Mouse (Mus musculus) MEL (cell line): ENCODE results near the gene Acod1. TPM values are rescaled to one million over a fixed set of nuclear protein-coding genes. Genes with fewer than 3 reads are reported as not detected.

Source experiments
- DNase-seq: peaks from one replicate; pipeline ENCODE4 v3.0.0; 2011; ENCODE audit warnings: low read depth, low spot score
- H3K27ac ChIP-seq: 2 replicates; pipeline ENCODE4 v1.5.1; 2012; ENCODE audit warnings: low read depth, mild to moderate bottlenecking, control low read depth, low read length, moderate library complexity; ENCODE audit not compliant: control insufficient read depth
- H3K27me3 ChIP-seq, 2 experiments: fragments of 150-350 bp in 1 of 2; sonication (generic) in 1 of 2; 2 replicates each; pipeline ENCODE4 v1.6.1; 2012; ENCODE audit warnings: low read length in 2 of 2, mild to moderate bottlenecking in 2 of 2, improper control_type of control experiment in 1 of 2, moderate library complexity in 1 of 2; ENCODE audit not compliant: insufficient read depth in 2 of 2, control insufficient read depth in 1 of 2
- H3K36me3 ChIP-seq, 2 experiments: 2 replicates each; pipeline ENCODE4 v1.6.1; 2012 to 2014; ENCODE audit warnings: low read length in 2 of 2, improper control_type of control experiment in 1 of 2, inconsistent platforms in 1 of 2, mild to moderate bottlenecking in 1 of 2; ENCODE audit not compliant: insufficient read depth in 2 of 2, control insufficient read depth in 1 of 2
- H3K4me1 ChIP-seq, 2 experiments: fragments of 150-350 bp in 1 of 2; sonication (generic) in 1 of 2; 2 replicates each; pipeline ENCODE4 v1.6.1; 2012; ENCODE audit warnings: low read length in 2 of 2, improper control_type of control experiment in 1 of 2, mild to moderate bottlenecking in 1 of 2; ENCODE audit not compliant: insufficient read depth in 2 of 2, control insufficient read depth in 1 of 2
- H3K4me3 ChIP-seq, 2 experiments: fragments of 150-350 bp in 1 of 2; sonication (generic) in 1 of 2; 2 replicates each; pipeline ENCODE4 v1.5.1; 2012; ENCODE audit warnings: low read depth in 2 of 2, low read length in 2 of 2, mild to moderate bottlenecking in 2 of 2, moderate library complexity in 2 of 2, control low read depth in 1 of 2, improper control_type of control experiment in 1 of 2; ENCODE audit not compliant: control insufficient read depth in 1 of 2, insufficient read depth in 1 of 2
- H3K79me2 ChIP-seq: 2 replicates; pipeline ENCODE4 v1.6.1; 2012; ENCODE audit warnings: mild to moderate bottlenecking, low read length, moderate library complexity; ENCODE audit not compliant: control insufficient read depth, poor library complexity, insufficient read depth
- H3K9ac ChIP-seq: 2 replicates; pipeline ENCODE4 v1.6.1; 2012; ENCODE audit warnings: low read depth, mild to moderate bottlenecking, control low read depth, low read length, moderate library complexity; ENCODE audit not compliant: control insufficient read depth, poor library complexity, severe bottlenecking
- H3K9me3 ChIP-seq: fragments of 150-350 bp; sonication (generic); replicated peaks from 2 replicates; pipeline ENCODE4 v1.6.1; 2012; ENCODE audit warnings: mild to moderate bottlenecking, low read length, improper control_type of control experiment, moderate library complexity; ENCODE audit not compliant: insufficient read depth
- BHLHE40 ChIP-seq: IDR thresholded peaks from 2 replicates; pipeline ENCODE4 v1.6.1; 2012; ENCODE audit warnings: low read depth, mild to moderate bottlenecking, inconsistent platforms, low read length, improper control_type of control experiment, borderline replicate concordance
- CHD1 ChIP-seq: IDR thresholded peaks from 2 replicates; pipeline ENCODE4 v1.6.1; 2012; ENCODE audit warnings: low read depth, mild to moderate bottlenecking, inconsistent platforms, low read length, improper control_type of control experiment
- CHD2 ChIP-seq: IDR thresholded peaks from 2 replicates; pipeline ENCODE4 v1.6.1; 2011; ENCODE audit warnings: low read length, improper control_type of control experiment
- CTCF ChIP-seq, 3 experiments: IDR thresholded peaks in 2 of 3; conservative IDR thresholded peaks in 1 of 3; 2 replicates each; pipeline ENCODE4 v1.5.1; 2011 to 2012; ENCODE audit warnings: low read length in 3 of 3, low read depth in 2 of 3, mild to moderate bottlenecking in 2 of 3, improper control_type of control experiment in 1 of 3, inconsistent platforms in 1 of 3, mixed read lengths in 1 of 3, moderate library complexity in 1 of 3; ENCODE audit not compliant: control insufficient read depth in 1 of 3, insufficient read depth in 1 of 3, poor library complexity in 1 of 3, severe bottlenecking in 1 of 3
- ELF1 ChIP-seq: IDR thresholded peaks from 2 replicates; pipeline ENCODE4 v1.6.1; 2014; ENCODE audit warnings: low read depth, mild to moderate bottlenecking, inconsistent platforms, low read length, improper control_type of control experiment, moderate library complexity
- EP300 ChIP-seq, 2 experiments: IDR thresholded peaks; 2 replicates each; pipeline ENCODE4 v1.6.1; 2011; ENCODE audit warnings: improper control_type of control experiment in 2 of 2, low read length in 2 of 2, low read depth in 1 of 2, mild to moderate bottlenecking in 1 of 2
- ETS1 ChIP-seq: IDR thresholded peaks from 2 replicates; pipeline ENCODE4 v1.6.1; 2012; ENCODE audit warnings: low read depth, mild to moderate bottlenecking, inconsistent platforms, low read length, improper control_type of control experiment, moderate library complexity
- GABPA ChIP-seq: IDR thresholded peaks from 2 replicates; pipeline ENCODE4 v1.6.1; 2012; ENCODE audit warnings: low read depth, mild to moderate bottlenecking, inconsistent platforms, low read length, improper control_type of control experiment, moderate library complexity
- GATA1 ChIP-seq: IDR thresholded peaks from 2 replicates; pipeline ENCODE4 v1.6.1; 2011; ENCODE audit warnings: low read depth, low read length, improper control_type of control experiment
- HCFC1 ChIP-seq: IDR thresholded peaks from 2 replicates; pipeline ENCODE4 v1.6.1; 2012; ENCODE audit warnings: low read depth, mild to moderate bottlenecking, inconsistent platforms, low read length, improper control_type of control experiment, moderate library complexity
- JUND ChIP-seq: IDR thresholded peaks from 2 replicates; pipeline ENCODE4 v1.6.1; 2011; ENCODE audit warnings: low read depth, mild to moderate bottlenecking, improper control_type of control experiment, low read length
- KAT2A ChIP-seq: conservative IDR thresholded peaks from 2 replicates; pipeline ENCODE4 v1.6.1; 2012; ENCODE audit warnings: low read depth, low read length, improper control_type of control experiment, inconsistent platforms
- MAX ChIP-seq: IDR thresholded peaks from 2 replicates; pipeline ENCODE4 v1.6.1; 2011; ENCODE audit warnings: low read length, improper control_type of control experiment
- MAZ ChIP-seq: IDR thresholded peaks from 2 replicates; pipeline ENCODE4 v1.6.1; 2012; ENCODE audit warnings: low read depth, mild to moderate bottlenecking, inconsistent platforms, low read length, improper control_type of control experiment
- MEF2A ChIP-seq: IDR thresholded peaks from 2 replicates; pipeline ENCODE4 v1.6.1; 2014; ENCODE audit warnings: low read depth, mild to moderate bottlenecking, inconsistent platforms, low read length, improper control_type of control experiment; ENCODE audit not compliant: poor library complexity, insufficient replicate concordance, severe bottlenecking; ENCODE audit errors: extremely low read depth
- MXI1 ChIP-seq: IDR thresholded peaks from 2 replicates; pipeline ENCODE4 v1.6.1; 2011; ENCODE audit warnings: mild to moderate bottlenecking, low read depth, low read length, improper control_type of control experiment
- MYB ChIP-seq: IDR thresholded peaks from 2 replicates; pipeline ENCODE4 v1.6.1; 2011; ENCODE audit warnings: mild to moderate bottlenecking, low read depth, low read length, improper control_type of control experiment
- MYC ChIP-seq: IDR thresholded peaks from 2 replicates; pipeline ENCODE4 v1.6.1; 2011; ENCODE audit warnings: low read depth, mild to moderate bottlenecking, low read length, improper control_type of control experiment, moderate library complexity
- NELFE ChIP-seq: IDR thresholded peaks from 2 replicates; pipeline ENCODE4 v1.6.1; 2011; ENCODE audit warnings: low read depth, low read length, improper control_type of control experiment
- NRF1 ChIP-seq: IDR thresholded peaks from 2 replicates; pipeline ENCODE4 v1.6.1; 2014; ENCODE audit warnings: low read depth, mild to moderate bottlenecking, inconsistent platforms, low read length, improper control_type of control experiment, moderate library complexity; ENCODE audit not compliant: poor library complexity, insufficient read depth, severe bottlenecking
- POLR2A ChIP-seq, 2 experiments: IDR thresholded peaks; 2 replicates each; pipeline ENCODE4 v1.6.1; 2011 to 2012; ENCODE audit warnings: low read length in 2 of 2, mild to moderate bottlenecking in 2 of 2, control low read depth in 1 of 2, improper control_type of control experiment in 1 of 2, low read depth in 1 of 2, moderate library complexity in 1 of 2; ENCODE audit not compliant: control insufficient read depth in 1 of 2, insufficient read depth in 1 of 2, poor library complexity in 1 of 2
- POLR2AphosphoS2 ChIP-seq: IDR thresholded peaks from 2 replicates; pipeline ENCODE4 v1.6.1; 2011; ENCODE audit warnings: low read length, improper control_type of control experiment
- POLR2AphosphoS5 ChIP-seq: IDR thresholded peaks from 2 replicates; pipeline ENCODE4 v1.6.1; 2012; ENCODE audit warnings: low read depth, borderline replicate concordance, mild to moderate bottlenecking, inconsistent platforms, low read length, moderate library complexity, mixed read lengths
- RAD21 ChIP-seq: IDR thresholded peaks from 2 replicates; pipeline ENCODE4 v1.6.1; 2011; ENCODE audit warnings: mild to moderate bottlenecking, low read depth, low read length, improper control_type of control experiment
- RCOR1 ChIP-seq: IDR thresholded peaks from 2 replicates; pipeline ENCODE4 v1.6.1; 2012; ENCODE audit warnings: low read depth, mild to moderate bottlenecking, inconsistent platforms, low read length, improper control_type of control experiment
- SIN3A ChIP-seq: IDR thresholded peaks from 2 replicates; pipeline ENCODE4 v1.6.1; 2012; ENCODE audit warnings: low read length, improper control_type of control experiment, inconsistent platforms
- SMC3 ChIP-seq: IDR thresholded peaks from 2 replicates; pipeline ENCODE4 v1.6.1; 2011; ENCODE audit warnings: low read depth, low read length, improper control_type of control experiment
- TAL1 ChIP-seq: IDR thresholded peaks from 2 replicates; pipeline ENCODE4 v1.6.1; 2012; ENCODE audit warnings: mild to moderate bottlenecking, inconsistent platforms, low read length, moderate library complexity, mixed read lengths
- TBP ChIP-seq: IDR thresholded peaks from 2 replicates; pipeline ENCODE4 v1.8.0; 2011; ENCODE audit warnings: low read depth, low read length, improper control_type of control experiment
- TCF12 ChIP-seq: IDR thresholded peaks from 2 replicates; pipeline ENCODE4 v1.6.1; 2014; ENCODE audit warnings: low read depth, mild to moderate bottlenecking, inconsistent platforms, low read length, improper control_type of control experiment, moderate library complexity
- USF1 ChIP-seq: IDR thresholded peaks from 2 replicates; pipeline ENCODE4 v1.6.1; 2014; ENCODE audit warnings: low read depth, mild to moderate bottlenecking, inconsistent platforms, low read length, improper control_type of control experiment, moderate library complexity
- USF2 ChIP-seq, 2 experiments: IDR thresholded peaks; 2 replicates each; pipeline ENCODE4 v1.6.1; 2011 to 2012; ENCODE audit warnings: improper control_type of control experiment in 2 of 2, low read length in 2 of 2, borderline replicate concordance in 1 of 2, inconsistent platforms in 1 of 2, low read depth in 1 of 2, mild to moderate bottlenecking in 1 of 2; ENCODE audit not compliant: insufficient read depth in 1 of 2
- ZC3H11A ChIP-seq: IDR thresholded peaks from 2 replicates; pipeline ENCODE4 v1.6.1; 2012; ENCODE audit warnings: low read depth, mild to moderate bottlenecking, inconsistent platforms, low read length, improper control_type of control experiment
- ZKSCAN1 ChIP-seq: IDR thresholded peaks from 2 replicates; pipeline ENCODE4 v1.6.1; 2012; ENCODE audit warnings: low read depth, mild to moderate bottlenecking, inconsistent platforms, low read length, improper control_type of control experiment, moderate library complexity
- ZMIZ1 ChIP-seq: IDR thresholded peaks from 2 replicates; pipeline ENCODE4 v1.6.1; 2012; ENCODE audit warnings: low read depth, mild to moderate bottlenecking, inconsistent platforms, low read length, improper control_type of control experiment, moderate library complexity
- ZNF384 ChIP-seq: IDR thresholded peaks from 2 replicates; pipeline ENCODE4 v1.6.1; 2012; ENCODE audit warnings: low read depth, mild to moderate bottlenecking, inconsistent platforms, low read length, improper control_type of control experiment
- polyA plus RNA-seq, 2 experiments: library from polyadenylated mRNA; stranded (reverse) in 1 of 2; unstranded in 1 of 2; fragments of >175 nt in 1 of 2; fragments of >200 nt in 1 of 2; gene quantifications; 2 replicates each; pipeline versions ENCODE4 v1.2.1 to v1.2.4; 2012; ENCODE audit warnings: low replicate concordance in 2 of 2, low read depth in 1 of 2; ENCODE audit not compliant: insufficient read length in 2 of 2, insufficient read depth in 1 of 2, missing spikeins in 1 of 2
- total RNA-seq: library from RNA; depleted of rRNA; stranded (reverse); fragments of 300-350 nt; gene quantifications from 2 replicates; pipeline ENCODE4 v1.2.3, GENCODE M21; 2012

Gene Acod1
- total and polyA plus RNA-seq, 3 experiments: not detected

GRCm38 (mm10) chr14:103069864-103070611, 23.3 kb downstream of the Acod1 start, which contains the start of gene Cln5:
Gene Cln5, plus strand, starts transcription at chr14:103070216.
- peaks cover 0 to 6% of the 10 kb centered on the region in 2 experiments; a peak in 1 of 4 replicates for H3K36me3 ChIP-seq
- peaks cover 2% of the 10 kb centered on the region; the same call in 1 of the 2 replicates for H3K79me2 ChIP-seq
- H3K4me3 ChIP-seq: peak within 1 kb of the TSS; percentile 77 to 93
- peak within 1 kb of the TSS; percentile 92 for H3K9ac ChIP-seq
- DNase-seq: peak; percentile 95
- no peaks in the 10 kb centered on the region for H3K9me3 ChIP-seq
- H3K4me1 ChIP-seq: no peaks in the 10 kb centered on the region; a peak in 1 of 4 replicates
- peak within 1 kb of the TSS; percentile 91 for H3K27ac ChIP-seq
- H3K27me3 ChIP-seq: no peaks in the 10 kb centered on the region
- TF ChIP-seq MXI1 (peak; percentile 61; the same call in 1 of the 2 replicates), JUND (no peak), ELF1 (peak; percentile 81), ZMIZ1 (peak; percentile 92), RCOR1 (no peak), NELFE (peak; percentile 92), TAL1 (no peak), CHD2 (no peak), MEF2A (no peak), MYC (no peak), EP300 (IDR thresholded peaks at IDR 0.05; ENCODE audit: low read depth in 1 of 2, low read length in 2 of 2) (no peak), MYB (no peak), KAT2A (no peak), GATA1 (no peak), BHLHE40 (no peak), TCF12 (0 out of 2 replicates have a peak, but pooled peaks have one; percentile 17), CTCF (IDR thresholded peaks at IDR 0.05 in 2 of 3, conservative IDR thresholded peaks at IDR 0.05 in 1 of 3; ENCODE audit: control insufficient read depth in 1 of 3, insufficient read depth in 1 of 3, low read depth in 2 of 3, low read length in 3 of 3, poor library complexity in 1 of 3, severe bottlenecking in 1 of 3) (peak; percentile 4 to 64 (median 39); a peak in 4 of 6 replicates), CHD1 (no peak), MAX (no peak), POLR2AphosphoS5 (0 out of 2 replicates have a peak, but pooled peaks have one; percentile 14), ETS1 (0 out of 2 replicates have a peak, but pooled peaks have one; percentile 4), NRF1 (peak; percentile 90), SMC3 (peak; percentile 69), HCFC1 (peak; percentile 67), ZC3H11A (peak; percentile 65), ZKSCAN1 (no peak), MAZ (0 out of 2 replicates have a peak, but pooled peaks have one; percentile 34), ZNF384 (no peak), USF1 (peak; percentile 90), TBP (peak; percentile 83), POLR2A (IDR thresholded peaks at IDR 0.05; ENCODE audit: control insufficient read depth in 1 of 2, insufficient read depth in 1 of 2, low read depth in 1 of 2, low read length in 2 of 2, poor library complexity in 1 of 2) (peak; percentile 95 to 96), SIN3A (peak; percentile 56), USF2 (IDR thresholded peaks at IDR 0.05; ENCODE audit: borderline replicate concordance in 1 of 2, insufficient read depth in 1 of 2, low read depth in 1 of 2, low read length in 2 of 2) (0 out of 4 replicates have a peak, but pooled peaks of 1 of the 2 experiments have one; percentile 42), GABPA (no peak), POLR2AphosphoS2 (peak; percentile 89), RAD21 (peak; percentile 61)
